Mouse (Mus musculus): Measurements from ENCODE around the gene Rtl6.
A peak's percentile ranks its signal among the peaks of the same experiment; 100 is the strongest.

Rtl6 gene

GRCm38 (mm10) chr15:84557189-84557921 is at the start of gene Rtl6:
Gene Rtl6, minus strand, starts transcription at chr15:84557823.
- peak; percentile 59 for DNase-seq (ENCODE audit: low spot score)

GRCm38 (mm10) chr15:84603267-84603963 is 45.8 kb upstream of the Rtl6 start:
- DNase-seq (ENCODE audit: low spot score): no peak

GRCm38 (mm10) chr15:84600977-84601595 is 43.5 kb upstream of the Rtl6 start:
- DNase-seq (ENCODE audit: low spot score): no peak

- no peak for DNase-seq (ENCODE audit: low spot score)
Observed at GRCm38 (mm10) chr15:84598911-84599310, 41.3 kb upstream of the Rtl6 start.

GRCm38 (mm10) chr15:84597816-84598215 is 40.2 kb upstream of the Rtl6 start:
- no peak for DNase-seq (ENCODE audit: low spot score)

GRCm38 (mm10) chr15:84597021-84597420 is 39.4 kb upstream of the Rtl6 start:
- DNase-seq (ENCODE audit: low spot score): no peak

- no peak for DNase-seq (ENCODE audit: low spot score)
Observed at GRCm38 (mm10) chr15:84595241-84595945, 37.8 kb upstream of the Rtl6 start.

GRCm38 (mm10) chr15:84593514-84593913 is 35.9 kb upstream of the Rtl6 start:
- no peak for DNase-seq (ENCODE audit: low spot score)

- no peak for DNase-seq (ENCODE audit: low spot score)
Observed at GRCm38 (mm10) chr15:84592240-84592639, 34.6 kb upstream of the Rtl6 start.

GRCm38 (mm10) chr15:84591573-84592139 is 34.0 kb upstream of the Rtl6 start:
- DNase-seq (ENCODE audit: low spot score): no peak

- DNase-seq (ENCODE audit: low spot score): no peak
Observed at GRCm38 (mm10) chr15:84588371-84588821, 30.8 kb upstream of the Rtl6 start.

GRCm38 (mm10) chr15:84578607-84579006 is 21.0 kb upstream of the Rtl6 start:
- DNase-seq (ENCODE audit: low spot score): no peak

GRCm38 (mm10) chr15:84577019-84577418 is 19.4 kb upstream of the Rtl6 start:
- no peak for DNase-seq (ENCODE audit: low spot score)

GRCm38 (mm10) chr15:84566568-84567110 is 9.0 kb upstream of the Rtl6 start:
- no peak for DNase-seq (ENCODE audit: low spot score)

GRCm38 (mm10) chr15:84561501-84561900 is 3.9 kb upstream of the Rtl6 start:
- no peak for DNase-seq (ENCODE audit: low spot score)

- DNase-seq (ENCODE audit: low spot score): no peak
Observed at GRCm38 (mm10) chr15:84556674-84557073, 949 bp downstream of the Rtl6 start.

- DNase-seq (ENCODE audit: low spot score): no peak
Observed at GRCm38 (mm10) chr15:84551065-84551464, 6.6 kb downstream of the Rtl6 start.

- DNase-seq (ENCODE audit: low spot score): no peak
Observed at GRCm38 (mm10) chr15:84549291-84549797, 8.3 kb downstream of the Rtl6 start.

- no peak for DNase-seq (ENCODE audit: low spot score)
Observed at GRCm38 (mm10) chr15:84546028-84546427, 11.6 kb downstream of the Rtl6 start.

- DNase-seq (ENCODE audit: low spot score): no peak
Observed at GRCm38 (mm10) chr15:84541175-84541574, 16.4 kb downstream of the Rtl6 start.

- DNase-seq (ENCODE audit: low spot score): no peak
Observed at GRCm38 (mm10) chr15:84538974-84539588, 18.5 kb downstream of the Rtl6 start.

Data from urinary bladder, postnatal 10 days (tissue).